In the genomic region with DNA sequence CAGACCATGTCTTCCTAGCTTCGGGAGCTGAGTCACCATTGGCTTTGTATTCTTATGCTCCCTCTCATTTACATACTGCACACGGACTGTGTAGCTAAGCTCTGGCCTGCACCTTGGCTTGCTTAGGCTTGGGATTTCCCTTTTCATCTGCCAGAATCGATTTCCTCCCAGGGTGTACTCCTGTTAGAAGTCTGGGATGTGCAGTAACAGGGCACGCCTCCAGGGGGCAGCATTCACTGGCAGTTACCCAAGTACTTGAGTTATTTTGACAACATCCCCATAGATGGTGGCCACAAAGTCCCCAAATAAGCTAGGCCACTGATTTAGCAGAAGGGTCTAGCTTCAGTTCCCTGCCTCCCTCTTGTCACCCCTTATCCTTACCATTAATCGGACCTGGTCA, we compare ENCODE assay signal across 8 mouse cellular contexts.
DNase-seq lines count a peak whose midpoint lies in the region; ATAC-seq lines count a peak whose summit lies in the region.

No protein-coding gene starts in this region.

- WGBS in forebrain, embryonic 10.5 days, result 59% methylated on average over 5 of the region's 5 CpGs
- 54% methylated on average over 5 of the region's 5 CpGs for WGBS in forebrain, embryonic 16.5 days
- 57% methylated on average over 5 of the region's 5 CpGs for whole genome bisulfite sequencing in neural tube, embryonic 15.5 days

- no peak overlapping the region for H3K9ac ChIP-seq in forebrain, embryonic 16.5 days (replicated peaks; ENCODE audit: low read depth, low read length)
- H3K9ac ChIP-seq in neural tube, embryonic 15.5 days (replicated peaks), result no peak overlapping the region

- H3K9me3 ChIP-seq in forebrain, embryonic 10.5 days, result no peaks in the 10 kb centered on the region
- peaks cover 2% of the 10 kb centered on the region; the same call in 1 of the 2 replicates for H3K9me3 ChIP-seq in forebrain, embryonic 16.5 days (ENCODE audit: control insufficient read depth, low read length)
- no peaks in the 10 kb centered on the region for H3K9me3 ChIP-seq in neural tube, embryonic 15.5 days (replicated peaks)

- ATAC-seq in forebrain, embryonic 16.5 days, result no peak
- ATAC-seq in neural tube, embryonic 15.5 days (ENCODE audit: low FRiP score), result no peak

- peak; percentile 31 for DNase-seq in forebrain, embryonic 10.5 days (ENCODE audit: extremely low spot score, low spot score)
- peak; percentile 52 for DNase-seq in neural tube, embryonic 10.5 days (ENCODE audit: extremely low spot score, low spot score)
- DNase-seq in frontal cortex, postnatal 36 days (ENCODE audit: low spot score in 2 of 2), result peak; percentile 22 to 41
- DNase-seq in left cerebral cortex, adult 8-10 months (ENCODE audit: low spot score in 2 of 2), result peak; percentile 9 to 62
- peak; percentile 46 for DNase-seq in naive thymus-derived CD4-positive, alpha-beta T cell, adult 2 months (ENCODE audit: low read depth)
- peak; percentile 23 for DNase-seq in thymus, postnatal 0 days (ENCODE audit: low spot score)

- no peaks in the 10 kb centered on the region for H3K27me3 ChIP-seq in forebrain, embryonic 10.5 days (ENCODE audit: poor library complexity, severe bottlenecking)
- H3K27me3 ChIP-seq in forebrain, embryonic 16.5 days (replicated peaks; ENCODE audit: control insufficient read depth, insufficient read depth, low read length), result no peaks in the 10 kb centered on the region
- H3K27me3 ChIP-seq in neural tube, embryonic 15.5 days (replicated peaks), result no peaks in the 10 kb centered on the region

- H3K4me1 ChIP-seq in forebrain, embryonic 10.5 days, result no peaks in the 10 kb centered on the region
- H3K4me1 ChIP-seq in forebrain, embryonic 16.5 days (replicated peaks; ENCODE audit: control insufficient read depth, insufficient read depth, low read length), result peaks cover 2% of the 10 kb centered on the region
- no peaks in the 10 kb centered on the region for H3K4me1 ChIP-seq in neural tube, embryonic 15.5 days

- no peak overlapping the region for H3K27ac ChIP-seq in forebrain, embryonic 10.5 days
- no peak overlapping the region for H3K27ac ChIP-seq in forebrain, embryonic 16.5 days (ENCODE audit: low read length)
- H3K27ac ChIP-seq in neural tube, embryonic 15.5 days (replicated peaks), result no peak overlapping the region

- H3K4me3 ChIP-seq in forebrain, embryonic 10.5 days, result no peak overlapping the region
- no peak overlapping the region for H3K4me3 ChIP-seq in forebrain, embryonic 16.5 days (replicated peaks; ENCODE audit: low read length)
- H3K4me3 ChIP-seq in neural tube, embryonic 15.5 days (replicated peaks), result no peak overlapping the region

- H3K36me3 ChIP-seq in forebrain, embryonic 10.5 days (replicated peaks), result no peaks in the 10 kb centered on the region
- H3K36me3 ChIP-seq in forebrain, embryonic 16.5 days (ENCODE audit: control insufficient read depth, insufficient read depth), result no peaks in the 10 kb centered on the region
- H3K36me3 ChIP-seq in neural tube, embryonic 15.5 days, result no peaks in the 10 kb centered on the region

- H3K4me2 ChIP-seq in forebrain, embryonic 16.5 days (ENCODE audit: low read length), result no peak overlapping the region
- H3K4me2 ChIP-seq in neural tube, embryonic 15.5 days, result no peak overlapping the region
